Mouse (Mus musculus) heart, postnatal 0 days (tissue): ENCODE measurements around the gene Rab31.

Source experiments
- CTCF ChIP-seq: IDR thresholded peaks from 2 replicates; pipeline ENCODE4 v1.5.1; 2016; ENCODE audit warnings: antibody characterized with exemption, control low read depth, low read depth
- EP300 ChIP-seq: IDR thresholded peaks from 2 replicates; pipeline ENCODE4 v1.6.1; 2016; ENCODE audit warnings: antibody characterized with exemption, low read depth

DNA sequence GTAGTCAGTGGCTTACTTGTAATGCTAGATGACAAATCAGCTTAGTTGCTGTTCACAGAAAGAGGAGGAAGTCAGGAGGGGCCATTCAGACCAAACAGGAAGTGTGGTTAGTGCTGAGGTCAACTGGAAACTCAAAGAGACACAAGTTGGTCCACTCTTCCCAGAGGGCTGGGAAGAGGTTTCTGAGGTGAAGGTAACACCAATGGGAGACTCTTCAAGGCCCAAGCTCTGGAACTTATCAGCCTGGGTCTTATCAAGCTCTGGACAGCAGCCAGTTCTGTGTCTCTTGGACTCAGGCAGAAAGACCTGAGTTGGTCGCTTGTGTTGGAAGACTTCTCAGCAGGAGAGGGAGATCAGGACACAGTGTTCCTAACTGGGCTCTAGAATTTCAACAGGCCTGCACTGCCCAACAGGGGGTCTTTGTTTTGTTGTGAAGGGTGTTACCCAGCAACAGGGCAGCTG is 97.8 kb downstream of the Rab31 start:
- TF ChIP-seq CTCF (no peak), EP300 (no peak)
